Mouse (Mus musculus) left cerebral cortex, adult 8-10 months (tissue): Measurements from ENCODE around the gene Gm3642. TPM values are rescaled to one million over a fixed set of nuclear protein-coding genes. Genes with fewer than 3 reads are reported as not detected.
"Not testable (repeated sequence)": the region's sequence is repeated elsewhere in the genome, so short reads cannot be mapped to it uniquely, and the experiment has no call there.

Source experiments
- DNase-seq, 2 experiments: peaks; one replicate each; pipeline ENCODE4 v3.0.0; 2022; ENCODE audit warnings: low spot score in 2 of 2
- total RNA-seq, 4 experiments: library from RNA; stranded (reverse); gene quantifications; 2 replicates each; pipeline ENCODE4 v1.2.4; 2022

The Gm3642 gene
- total RNA-seq = not detected

- not testable (repeated sequence) for DNase-seq
These were observed at the start of gene Gm3642 for GRCm38 (mm10) chr14:6840211-6840610. TSS of gene Gm3642 (minus strand) at chr14:6840311.

GRCm38 (mm10) chr14:6889521-6890012, 49.5 kb upstream of the Gm3642 start, which contains the start of gene Gm3667:
TSS of gene Gm3667 (minus strand) at chr14:6889962.
- DNase-seq = not testable (repeated sequence)

GRCm38 (mm10) chr14:6888811-6889210, 48.7 kb upstream of the Gm3642 start:
- DNase-seq = peak; percentile 15 to 50

GRCm38 (mm10) chr14:6823297-6823696, 16.8 kb downstream of the Gm3642 start:
- DNase-seq = not testable (repeated sequence)

Other genes starting within 250 kb of the Gm3642 start
- gene Gm3629, start 249.7 kb downstream of the Gm3642 start, total RNA-seq = 1 to 10 TPM in 2 of 4 experiments, under 1 TPM in 2; 0.30 to 1.7 (median 0.97) TPM
- not detected for gene Gm3460, start 217.9 kb downstream of the Gm3642 start, total RNA-seq
- under 1 TPM in 1 of 4 experiments, not detected in 3; 0.33 TPM for gene Gm10251, start 156.1 kb downstream of the Gm3642 start, total RNA-seq
- under 1 TPM in 1 of 4 experiments, not detected in 3; 0.34 TPM for gene Gm8050, start 120.1 kb downstream of the Gm3642 start, total RNA-seq
- 1 to 10 TPM; 2.9 to 3.9 (median 2.9) TPM for gene Gm3636, start 98.0 kb downstream of the Gm3642 start, total RNA-seq
- not detected for gene Gm8362, start 65.9 kb downstream of the Gm3642 start, total RNA-seq
- gene Gm3667, start 49.7 kb upstream of the Gm3642 start, total RNA-seq = 1 to 10 TPM; 1.4 to 2.0 (median 1.8) TPM
- not detected for gene Gm6356, start 133.5 kb upstream of the Gm3642 start, total RNA-seq
- gene Gm10406, start 187.1 kb upstream of the Gm3642 start, total RNA-seq = under 1 TPM; 0.44 to 0.84 (median 0.57) TPM
- gene Gm3685, start 204.7 kb upstream of the Gm3642 start, total RNA-seq = not detected